Mouse (Mus musculus) CD4-positive helper T cell, adult 2 months (primary cell): ENCODE data around the gene Myo18b.

ENCODE experiments used
- DNase-seq: peaks from one replicate; pipeline ENCODE4 v3.0.0-alpha.2; 2012; ENCODE audit warnings: low read depth, missing footprints, low spot score

Myo18b gene

GRCm38 (mm10) chr5:112748001-112748719 is 148.0 kb downstream of the Myo18b start:
- no peak for DNase-seq

- no peak for DNase-seq
Observed at GRCm38 (mm10) chr5:112747306-112747930, 148.7 kb downstream of the Myo18b start.

GRCm38 (mm10) chr5:112745176-112745575 is 151.0 kb downstream of the Myo18b start:
- DNase-seq, result no peak

GRCm38 (mm10) chr5:112744571-112744970 is 151.6 kb downstream of the Myo18b start:
- no peak for DNase-seq

- DNase-seq, result no peak
Observed at GRCm38 (mm10) chr5:112743121-112743520, 153.0 kb downstream of the Myo18b start.

- DNase-seq, result no peak
Observed at GRCm38 (mm10) chr5:112740651-112741050, 155.5 kb downstream of the Myo18b start.

- no peak for DNase-seq
Observed at GRCm38 (mm10) chr5:112735040-112735439, 161.1 kb downstream of the Myo18b start.

- DNase-seq, result no peak
Observed at GRCm38 (mm10) chr5:112730604-112731003, 165.6 kb downstream of the Myo18b start.

GRCm38 (mm10) chr5:112728432-112728831 is 167.7 kb downstream of the Myo18b start:
- DNase-seq, result no peak

GRCm38 (mm10) chr5:112718655-112719306 is 177.4 kb downstream of the Myo18b start:
- DNase-seq, result no peak

GRCm38 (mm10) chr5:112714679-112715446 is 181.3 kb downstream of the Myo18b start:
- DNase-seq, result no peak

GRCm38 (mm10) chr5:112709831-112710230 is 186.3 kb downstream of the Myo18b start:
- no peak for DNase-seq

GRCm38 (mm10) chr5:112708441-112708840 is 187.7 kb downstream of the Myo18b start:
- DNase-seq, result no peak

GRCm38 (mm10) chr5:112707478-112707877 is 188.7 kb downstream of the Myo18b start:
- no peak for DNase-seq

- no peak for DNase-seq
Observed at GRCm38 (mm10) chr5:112700794-112701193, 195.4 kb downstream of the Myo18b start.

GRCm38 (mm10) chr5:112696683-112697082 is 199.5 kb downstream of the Myo18b start:
- DNase-seq, result no peak

- no peak for DNase-seq
Observed at GRCm38 (mm10) chr5:112695254-112695711, 200.9 kb downstream of the Myo18b start.

- no peak for DNase-seq
Observed at GRCm38 (mm10) chr5:112693286-112693849, 202.8 kb downstream of the Myo18b start.

- DNase-seq, result no peak
Observed at GRCm38 (mm10) chr5:112687100-112687818, 208.9 kb downstream of the Myo18b start.

- no peak for DNase-seq
Observed at GRCm38 (mm10) chr5:112686309-112687099, 209.7 kb downstream of the Myo18b start.
